Mouse (Mus musculus) heart, postnatal 0 days (tissue): ENCODE results near the gene Gm37240.

ENCODE experiments used
- CTCF ChIP-seq: IDR thresholded peaks from 2 replicates; pipeline ENCODE4 v1.5.1; 2016; ENCODE audit warnings: antibody characterized with exemption, control low read depth, low read depth
- EP300 ChIP-seq: IDR thresholded peaks from 2 replicates; pipeline ENCODE4 v1.6.1; 2016; ENCODE audit warnings: antibody characterized with exemption, low read depth

DNA sequence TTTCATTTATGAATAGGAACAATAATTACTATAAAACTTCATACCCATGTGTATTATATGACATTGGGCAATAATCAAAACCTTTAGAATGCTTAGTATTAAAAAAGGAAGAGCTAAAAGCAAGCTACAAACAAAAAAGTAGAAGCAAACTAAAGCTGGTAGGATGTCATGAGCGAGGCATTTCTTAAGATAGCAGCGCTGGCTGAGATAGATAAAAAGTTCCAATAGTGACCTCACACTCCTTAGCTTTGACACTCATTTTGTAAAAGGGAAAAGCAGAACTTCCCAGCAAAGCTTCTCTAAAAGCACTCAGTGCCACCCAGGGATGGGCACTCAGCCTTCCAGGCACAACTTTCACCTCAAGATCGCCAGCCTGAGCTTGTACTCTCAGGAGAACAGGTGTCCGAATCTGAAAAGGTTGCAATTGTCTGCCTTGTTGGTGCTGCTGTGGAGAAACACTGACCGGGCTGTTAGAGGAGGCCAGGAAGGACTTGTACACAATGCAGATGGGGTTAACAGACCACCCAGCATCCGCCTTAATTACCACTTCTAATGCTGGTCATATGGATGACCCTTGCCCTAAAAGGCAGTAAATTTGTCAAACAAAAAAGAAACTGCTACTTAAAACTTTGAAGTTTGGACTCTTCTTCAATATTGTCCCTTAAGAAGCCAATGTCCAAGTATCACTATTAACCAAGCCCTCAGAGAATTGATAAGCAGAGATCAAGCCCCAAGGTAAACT lies 1374.4 kb downstream of the Gm37240 start:
- TF ChIP-seq CTCF = no peak
- TF ChIP-seq EP300 = no peak
